Mouse (Mus musculus): ENCODE results near the gene Gmds.

- TF ChIP-seq POLR2A (IDR thresholded peaks at IDR 0.05; ENCODE audit: low read depth, low read length): no peak
- TF ChIP-seq CTCF (IDR thresholded peaks at IDR 0.05; ENCODE audit: extremely low read depth, insufficient read length, insufficient replicate concordance, low read depth, low read length): no peak
Measured at GRCm38 (mm10) chr13:32372531-32372883, 34.0 kb upstream of the Gmds start.
